Mouse (Mus musculus): ENCODE measurements at regions not wholly inside any gene's neighbourhood (a gene's known extent, or its start where the extent isn't known, plus 50 kb on each side); places are given as distances from the start of the nearest gene placed in this dataset.

DNA sequence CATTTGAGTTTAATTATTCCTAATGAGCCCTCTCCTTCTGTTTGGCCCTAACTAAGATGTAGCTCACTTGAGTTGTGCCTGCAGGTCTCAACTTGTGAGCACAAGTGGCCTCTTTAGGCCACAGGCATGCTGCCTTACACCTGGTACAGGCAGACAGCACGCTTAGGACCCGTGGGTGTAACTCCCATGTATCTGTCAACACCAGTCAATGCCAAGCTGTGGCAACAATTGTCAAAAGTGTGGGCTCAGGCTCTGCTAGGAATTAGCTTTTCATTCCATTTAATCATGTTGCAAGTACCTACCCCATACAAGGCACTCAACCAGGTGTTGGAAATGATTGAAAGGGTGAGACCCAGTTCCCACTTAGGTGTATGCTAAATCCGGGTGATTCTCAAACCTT, 322.3 kb upstream of the G2e3 start:
- TF ChIP-seq POLR2A (IDR thresholded peaks at IDR 0.05; ENCODE audit: control insufficient read depth, low read depth, low read length): no peak
- TF ChIP-seq CTCF (IDR thresholded peaks at IDR 0.05; ENCODE audit: control insufficient read depth, insufficient read depth, insufficient replicate concordance, low read depth, low read length): no peak
